Mouse (Mus musculus): Measurements from ENCODE around the gene Prkab2.

DNA sequence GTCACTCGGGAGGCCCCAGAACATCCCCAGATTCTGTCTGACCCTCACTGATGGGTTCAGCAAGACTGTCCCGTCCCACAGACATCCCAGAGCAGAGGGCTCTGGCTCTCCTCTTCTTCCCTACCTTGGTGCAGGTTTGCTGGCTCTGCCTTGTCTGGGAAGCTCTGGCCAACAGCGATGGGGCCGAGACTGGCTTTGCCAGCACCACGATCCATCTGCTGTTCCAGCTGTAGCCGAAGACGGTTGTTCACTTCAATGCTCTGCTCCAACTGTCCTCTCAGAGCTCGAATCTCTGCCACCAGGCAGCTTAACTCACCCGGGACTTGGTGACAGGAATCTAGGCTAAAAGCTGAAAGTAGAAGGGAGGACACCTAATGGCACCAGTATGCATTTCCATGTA lies 38.9 kb downstream of the Prkab2 start:
- TF ChIP-seq CTCF (IDR thresholded peaks at IDR 0.05): no peak
- TF ChIP-seq EP300 (IDR thresholded peaks at IDR 0.05): no peak
